Mouse (Mus musculus): ENCODE data around the gene Atp8a2. TPM values are rescaled to one million over a fixed set of nuclear protein-coding genes. Genes with fewer than 3 reads are reported as not detected.
"Not testable (repeated sequence)": the region's sequence is repeated elsewhere in the genome, so short reads cannot be mapped to it uniquely, and the experiment has no call there.

The Atp8a2 gene
- polyA plus RNA-seq, 1 experiment, result 0.01 TPM

- peaks cover 6% of the 10 kb centered on the region; the same call in 1 of the 2 replicates for H3K9me3 ChIP-seq (ENCODE audit: control insufficient read depth, low read length)
- H3K4me1 ChIP-seq (ENCODE audit: control insufficient read depth), result no peaks in the 10 kb centered on the region
- no peaks in the 10 kb centered on the region; the same call in 1 of the 2 replicates for H3K36me3 ChIP-seq (ENCODE audit: control insufficient read depth)
- H3K27me3 ChIP-seq (ENCODE audit: control insufficient read depth), result no peaks in the 10 kb centered on the region
- H3K4me3 ChIP-seq (replicated peaks), result no peak overlapping the region
- no peak for TF ChIP-seq TAL1 (IDR thresholded peaks at IDR 0.05; ENCODE audit: low read length)
- TF ChIP-seq GATA1 (IDR thresholded peaks at IDR 0.05; ENCODE audit: low read length), result no peak
Observed at GRCm38 (mm10) chr14:59862351-59862750, 334.6 kb downstream of the Atp8a2 start.

GRCm38 (mm10) chr14:59859830-59860229, 337.1 kb downstream of the Atp8a2 start:
- Histone ChIP-seq H3K4me1 (ENCODE audit: control insufficient read depth) (no peaks in the 10 kb centered on the region), H3K9me3 (ENCODE audit: control insufficient read depth, low read length) (peaks cover 6% of the 10 kb centered on the region; the same call in 1 of the 2 replicates), H3K27me3 (ENCODE audit: control insufficient read depth) (no peaks in the 10 kb centered on the region), H3K4me3 (replicated peaks) (no peak overlapping the region), H3K36me3 (ENCODE audit: control insufficient read depth) (no peaks in the 10 kb centered on the region; the same call in 1 of the 2 replicates)
- TF ChIP-seq TAL1 (IDR thresholded peaks at IDR 0.05; ENCODE audit: low read length), result no peak
- TF ChIP-seq GATA1 (IDR thresholded peaks at IDR 0.05; ENCODE audit: low read length), result no peak

GRCm38 (mm10) chr14:59858501-59859225, 338.3 kb downstream of the Atp8a2 start:
- Histone ChIP-seq H3K4me1 (ENCODE audit: control insufficient read depth) (no peaks in the 10 kb centered on the region), H3K27me3 (ENCODE audit: control insufficient read depth) (no peaks in the 10 kb centered on the region), H3K36me3 (ENCODE audit: control insufficient read depth) (no peaks in the 10 kb centered on the region; the same call in 1 of the 2 replicates), H3K4me3 (replicated peaks) (no peak overlapping the region), H3K9me3 (ENCODE audit: control insufficient read depth, low read length) (0 out of 2 replicates have a peak, but pooled peaks cover 3% of the 10 kb centered on the region)
- TF ChIP-seq GATA1 (IDR thresholded peaks at IDR 0.05; ENCODE audit: low read length) (no peak), TAL1 (IDR thresholded peaks at IDR 0.05; ENCODE audit: low read length) (no peak)

- Histone ChIP-seq H3K27me3 (ENCODE audit: control insufficient read depth) (no peaks in the 10 kb centered on the region), H3K4me1 (ENCODE audit: control insufficient read depth) (no peaks in the 10 kb centered on the region), H3K9me3 (ENCODE audit: control insufficient read depth, low read length) (no peaks in the 10 kb centered on the region), H3K4me3 (replicated peaks) (no peak overlapping the region), H3K36me3 (ENCODE audit: control insufficient read depth) (no peaks in the 10 kb centered on the region)
- TF ChIP-seq GATA1 (IDR thresholded peaks at IDR 0.05; ENCODE audit: low read length) (no peak), TAL1 (IDR thresholded peaks at IDR 0.05; ENCODE audit: low read length) (no peak)
Observed at GRCm38 (mm10) chr14:59853139-59853538, 343.8 kb downstream of the Atp8a2 start.

- Histone ChIP-seq H3K4me3 (replicated peaks) (no peak overlapping the region), H3K4me1 (ENCODE audit: control insufficient read depth) (no peaks in the 10 kb centered on the region), H3K36me3 (ENCODE audit: control insufficient read depth) (no peaks in the 10 kb centered on the region), H3K9me3 (ENCODE audit: control insufficient read depth, low read length) (no peaks in the 10 kb centered on the region), H3K27me3 (ENCODE audit: control insufficient read depth) (no peaks in the 10 kb centered on the region)
- TF ChIP-seq TAL1 (IDR thresholded peaks at IDR 0.05; ENCODE audit: low read length) (no peak), GATA1 (IDR thresholded peaks at IDR 0.05; ENCODE audit: low read length) (no peak)
Observed at GRCm38 (mm10) chr14:59846609-59847375, 350.2 kb downstream of the Atp8a2 start.

GRCm38 (mm10) chr14:59843264-59843942, 353.6 kb downstream of the Atp8a2 start:
- H3K9me3 ChIP-seq (ENCODE audit: control insufficient read depth, low read length), result no peaks in the 10 kb centered on the region
- no peak overlapping the region for H3K4me3 ChIP-seq (replicated peaks)
- H3K36me3 ChIP-seq (ENCODE audit: control insufficient read depth), result no peaks in the 10 kb centered on the region
- H3K27me3 ChIP-seq (ENCODE audit: control insufficient read depth), result no peaks in the 10 kb centered on the region
- TF ChIP-seq GATA1 (IDR thresholded peaks at IDR 0.05; ENCODE audit: low read length), result no peak
- no peak for TF ChIP-seq TAL1 (IDR thresholded peaks at IDR 0.05; ENCODE audit: low read length)
- H3K4me1 ChIP-seq (ENCODE audit: control insufficient read depth), result no peaks in the 10 kb centered on the region

GRCm38 (mm10) chr14:59839951-59840720, 356.8 kb downstream of the Atp8a2 start:
- H3K27me3 ChIP-seq (ENCODE audit: control insufficient read depth), result no peaks in the 10 kb centered on the region
- TF ChIP-seq GATA1 (IDR thresholded peaks at IDR 0.05; ENCODE audit: low read length) (no peak), TAL1 (IDR thresholded peaks at IDR 0.05; ENCODE audit: low read length) (no peak)
- H3K36me3 ChIP-seq (ENCODE audit: control insufficient read depth), result no peaks in the 10 kb centered on the region
- H3K4me3 ChIP-seq (replicated peaks), result no peak overlapping the region
- no peaks in the 10 kb centered on the region for H3K4me1 ChIP-seq (ENCODE audit: control insufficient read depth)
- H3K9me3 ChIP-seq (ENCODE audit: control insufficient read depth, low read length), result no peaks in the 10 kb centered on the region

GRCm38 (mm10) chr14:59838446-59839259, 358.3 kb downstream of the Atp8a2 start:
- H3K4me3 ChIP-seq (replicated peaks); H3K4me1 ChIP-seq (ENCODE audit: control insufficient read depth); H3K36me3 ChIP-seq (ENCODE audit: control insufficient read depth); H3K27me3 ChIP-seq (ENCODE audit: control insufficient read depth); H3K9me3 ChIP-seq (ENCODE audit: control insufficient read depth, low read length): not testable (repeated sequence)

GRCm38 (mm10) chr14:59837691-59838241, 359.2 kb downstream of the Atp8a2 start:
- not testable (repeated sequence) for H3K27me3 ChIP-seq (ENCODE audit: control insufficient read depth); H3K4me1 ChIP-seq (ENCODE audit: control insufficient read depth); H3K9me3 ChIP-seq (ENCODE audit: control insufficient read depth, low read length); H3K4me3 ChIP-seq (replicated peaks); H3K36me3 ChIP-seq (ENCODE audit: control insufficient read depth)
